Mouse (Mus musculus): Measurements from ENCODE around the gene Dock6. TPM values are rescaled to one million over a fixed set of nuclear protein-coding genes. Genes with fewer than 3 reads are reported as not detected.
"Not testable (repeated sequence)": the region's sequence is repeated elsewhere in the genome, so short reads cannot be mapped to it uniquely, and the experiment has no call there.

Dock6 gene
- polyA plus RNA-seq, 2 experiments from 2014 or later, result 0.61 to 1.4 TPM

GRCm38 (mm10) chr9:21806976-21807375 is 45.5 kb downstream of the Dock6 start:
- ATAC-seq, result no peak

DNA sequence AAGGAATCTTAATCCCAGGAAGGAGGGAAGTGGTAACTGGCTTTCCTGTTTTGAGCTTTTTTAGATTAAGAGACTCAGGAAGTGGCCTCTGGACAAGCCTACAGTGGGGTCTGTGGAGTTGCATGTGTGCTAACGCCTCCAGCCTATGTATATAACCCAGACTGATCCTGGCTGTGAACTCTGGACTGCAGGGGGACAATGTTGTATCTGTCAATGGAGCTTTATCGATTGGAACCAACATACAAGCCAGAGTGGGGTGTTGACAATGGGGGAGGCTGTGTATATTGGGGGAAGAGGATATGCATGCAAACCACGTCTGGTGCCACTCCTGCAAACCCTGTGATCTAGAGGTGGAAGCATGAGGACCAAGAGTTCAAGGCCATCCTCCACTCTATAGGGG is 46.1 kb downstream of the Dock6 start:
- ATAC-seq, result no peak

- ATAC-seq, result peak; percentile 79
Measured at GRCm38 (mm10) chr9:21803986-21804644, 48.3 kb downstream of the Dock6 start.

DNA sequence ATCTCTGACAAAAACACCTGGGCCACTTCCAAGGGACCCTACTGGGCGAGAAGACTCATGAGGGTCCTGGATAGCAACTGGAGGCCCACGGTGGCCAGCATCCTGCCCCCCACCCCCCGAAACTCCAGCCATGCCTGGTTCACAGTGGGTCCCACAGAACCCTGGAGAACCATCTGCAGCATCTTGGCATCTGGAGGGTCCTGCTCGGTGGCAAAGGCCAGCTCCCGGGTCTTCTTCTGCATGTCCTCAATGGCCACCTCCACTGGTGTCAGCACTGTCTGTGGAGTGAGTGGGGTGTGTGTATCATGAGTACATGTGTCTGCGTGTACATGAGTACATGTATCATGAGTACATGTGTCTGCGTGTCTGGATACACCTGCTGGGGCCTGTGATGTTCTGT is 50.8 kb downstream of the Dock6 start:
- ATAC-seq, result no peak

DNA sequence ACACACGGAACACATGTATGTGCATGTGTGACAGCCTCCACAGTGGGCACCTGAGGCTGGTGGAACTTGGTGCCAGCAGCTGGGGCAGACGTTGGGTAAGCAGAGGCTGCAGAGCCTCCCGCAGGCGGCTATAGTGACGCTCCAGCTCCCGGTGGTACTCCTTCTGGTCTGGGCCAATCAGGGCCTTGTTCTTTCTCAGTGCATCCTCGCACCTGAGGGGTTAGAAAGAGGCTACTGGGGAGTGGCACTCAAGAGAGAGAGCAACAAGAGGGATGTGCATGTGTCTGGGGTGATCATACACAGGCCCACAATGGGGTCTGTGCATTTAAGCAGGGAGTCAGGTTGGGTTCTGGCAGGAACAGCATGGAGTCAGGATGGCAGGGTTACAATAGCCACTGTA is 51.3 kb downstream of the Dock6 start:
- ATAC-seq, result no peak

GRCm38 (mm10) chr9:21799010-21799350 is 53.5 kb downstream of the Dock6 start:
- ATAC-seq, result no peak

GRCm38 (mm10) chr9:21798345-21799009 is 54.0 kb downstream of the Dock6 start, which contains the start of gene Kank2:
Gene Kank2, minus strand, starts transcription at chr9:21798744.
- peak; percentile 82 for ATAC-seq

- no peak for ATAC-seq
Measured at GRCm38 (mm10) chr9:21797921-21798344, 54.5 kb downstream of the Dock6 start.

DNA sequence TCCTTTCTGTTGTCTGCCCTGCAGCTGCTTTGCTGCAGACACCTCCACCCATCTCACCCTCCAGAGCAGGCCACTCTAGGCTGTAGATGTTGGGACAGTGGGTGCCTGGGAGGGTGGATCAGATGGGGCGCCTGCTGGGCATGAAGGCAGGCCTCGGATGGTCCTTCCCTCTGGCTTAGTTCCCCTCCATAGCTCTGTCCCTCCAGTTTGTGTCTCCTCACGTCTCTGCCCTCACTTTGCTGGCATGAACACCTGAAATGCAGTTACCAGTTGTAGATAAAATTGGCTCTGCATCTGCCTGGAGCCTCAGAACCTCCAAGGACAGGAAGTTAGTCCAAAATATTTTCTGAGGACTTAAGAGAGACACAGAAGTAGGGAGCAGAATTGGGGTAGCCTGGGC is 55.5 kb downstream of the Dock6 start:
- no peak for ATAC-seq

DNA sequence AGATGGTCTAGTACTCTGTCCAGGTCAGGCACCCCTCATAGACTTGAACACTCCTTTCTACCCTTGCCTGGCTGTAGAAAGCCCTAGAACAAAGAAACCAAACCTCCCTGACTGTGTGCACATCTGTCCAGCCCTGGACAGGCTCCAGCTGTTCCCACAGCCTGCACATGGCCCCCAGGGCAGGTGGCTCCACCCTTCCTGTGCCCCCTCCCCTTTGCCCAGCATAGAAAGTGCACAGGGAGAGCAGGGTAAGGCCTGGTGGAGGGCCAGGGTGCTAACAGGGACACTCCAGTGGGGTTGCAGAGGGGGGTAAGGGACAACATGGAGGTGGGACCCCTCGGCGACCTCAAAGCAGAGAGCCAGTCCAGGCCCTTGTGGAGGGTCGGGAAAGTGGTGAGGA is 56.2 kb downstream of the Dock6 start:
- ATAC-seq, result no peak

- no peak for ATAC-seq
Measured at GRCm38 (mm10) chr9:21795579-21795978, 56.9 kb downstream of the Dock6 start.

GRCm38 (mm10) chr9:21794925-21795324 is 57.5 kb downstream of the Dock6 start:
- ATAC-seq, result no peak

DNA sequence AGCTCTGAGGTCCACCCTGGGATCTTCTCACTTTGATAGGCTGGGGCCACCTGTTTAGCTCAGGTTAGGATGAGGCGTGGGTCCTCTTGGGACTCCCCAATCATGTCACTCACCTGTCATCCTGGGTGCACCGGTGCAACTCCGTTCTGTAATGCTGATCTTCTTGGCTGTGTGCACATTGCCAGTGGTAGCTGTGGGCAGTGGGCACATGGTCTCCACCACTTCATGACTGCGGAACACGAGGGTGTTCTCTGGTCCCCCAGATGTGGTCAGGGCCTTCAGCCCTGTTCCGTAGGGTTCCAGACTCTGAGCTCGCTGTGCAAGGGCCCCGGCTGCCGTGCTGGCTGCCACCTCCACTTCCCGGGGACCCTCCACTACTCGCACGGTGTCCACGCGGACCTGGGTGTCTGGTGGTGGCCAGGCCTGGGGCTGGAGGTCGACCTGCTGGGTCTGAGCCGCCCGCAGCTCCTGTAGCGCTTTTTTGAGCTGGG is 58.0 kb downstream of the Dock6 start:
- ATAC-seq, result no peak

GRCm38 (mm10) chr9:21793507-21793906 is 58.9 kb downstream of the Dock6 start:
- not testable (repeated sequence) for ATAC-seq

DNA sequence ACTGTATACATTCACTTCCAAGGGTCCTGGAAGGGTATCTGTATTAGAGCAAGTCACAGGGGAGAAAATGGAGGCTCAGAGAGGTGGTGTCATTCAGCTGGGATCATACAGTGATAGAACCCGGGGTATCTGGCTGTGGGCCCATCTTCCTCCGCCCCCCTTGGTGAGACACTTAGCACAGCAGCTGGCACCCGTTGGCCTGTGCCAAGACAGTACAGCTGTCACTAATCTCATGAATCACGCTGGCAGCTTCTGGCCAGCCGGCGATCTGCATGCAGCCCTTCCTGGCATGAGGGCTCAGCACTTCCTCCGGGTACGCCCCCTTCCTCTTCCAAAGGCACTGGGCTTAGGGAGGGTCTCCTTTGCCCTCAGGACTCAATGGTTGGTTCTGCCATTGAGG is 59.8 kb downstream of the Dock6 start:
- no peak for ATAC-seq

DNA sequence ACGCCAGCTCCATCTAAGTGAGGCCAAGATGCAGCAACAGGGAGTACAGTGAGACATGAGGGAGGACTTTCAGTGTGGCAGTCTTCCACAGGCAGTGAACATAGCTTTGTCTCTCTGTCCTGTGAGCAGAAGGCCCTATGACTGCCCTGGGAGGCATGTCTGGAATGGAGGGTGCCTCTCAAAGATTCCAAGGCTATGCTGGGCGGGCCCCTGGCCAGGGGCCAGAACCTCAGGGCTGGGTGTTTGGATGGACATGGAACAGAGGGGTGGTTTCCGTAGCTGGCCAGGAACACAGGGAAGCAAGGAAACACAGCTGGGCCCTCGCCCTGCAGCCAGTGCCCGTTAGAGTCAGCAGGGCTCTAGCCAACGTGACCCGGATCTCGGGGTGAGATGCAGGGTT is 60.6 kb downstream of the Dock6 start:
- no peak for ATAC-seq

DNA sequence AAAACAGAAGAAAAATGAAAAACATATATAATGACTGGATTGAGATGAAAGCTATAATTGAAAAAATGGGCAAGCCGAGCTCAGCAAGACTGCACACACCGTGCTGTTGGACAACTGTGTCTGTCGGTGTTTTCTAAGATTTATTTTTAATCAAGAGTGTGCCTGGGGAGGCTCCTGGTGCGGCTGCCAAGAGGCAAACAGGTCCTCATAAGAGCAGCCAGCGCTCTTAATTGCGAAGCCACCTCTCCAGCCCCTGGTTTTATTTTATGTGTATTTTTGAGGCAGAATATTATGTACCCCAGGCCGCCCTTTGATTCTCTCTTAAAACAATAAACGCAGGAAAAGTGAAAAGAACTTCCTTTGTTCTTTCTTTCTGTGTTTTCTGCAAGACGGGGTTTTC is 64.2 kb downstream of the Dock6 start:
- ATAC-seq, result no peak

DNA sequence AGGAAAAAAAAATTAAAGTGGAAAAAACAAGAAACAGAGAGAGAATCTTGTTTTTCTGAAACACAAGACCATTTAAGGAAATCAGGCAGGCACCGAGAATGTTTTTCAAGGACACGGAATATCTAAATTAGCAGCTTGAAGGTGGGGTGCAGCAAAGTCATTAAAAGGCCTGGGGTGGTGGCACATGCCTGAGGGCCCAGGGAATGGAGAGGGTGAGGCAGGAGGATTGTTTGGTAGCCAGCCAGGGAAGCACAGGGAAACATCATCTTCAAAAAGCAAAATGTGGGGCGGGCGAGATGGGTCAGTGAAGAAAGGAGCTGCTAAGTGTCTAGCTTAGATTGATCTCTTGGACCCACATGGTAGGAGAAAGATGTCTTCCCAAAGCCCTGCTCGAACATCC is 64.8 kb downstream of the Dock6 start:
- ATAC-seq, result no peak

- peak; percentile 66 for ATAC-seq
Measured at GRCm38 (mm10) chr9:21786906-21787305, 65.5 kb downstream of the Dock6 start.

- not testable (repeated sequence) for ATAC-seq
Measured at GRCm38 (mm10) chr9:21786309-21786708, 66.1 kb downstream of the Dock6 start.

DNA sequence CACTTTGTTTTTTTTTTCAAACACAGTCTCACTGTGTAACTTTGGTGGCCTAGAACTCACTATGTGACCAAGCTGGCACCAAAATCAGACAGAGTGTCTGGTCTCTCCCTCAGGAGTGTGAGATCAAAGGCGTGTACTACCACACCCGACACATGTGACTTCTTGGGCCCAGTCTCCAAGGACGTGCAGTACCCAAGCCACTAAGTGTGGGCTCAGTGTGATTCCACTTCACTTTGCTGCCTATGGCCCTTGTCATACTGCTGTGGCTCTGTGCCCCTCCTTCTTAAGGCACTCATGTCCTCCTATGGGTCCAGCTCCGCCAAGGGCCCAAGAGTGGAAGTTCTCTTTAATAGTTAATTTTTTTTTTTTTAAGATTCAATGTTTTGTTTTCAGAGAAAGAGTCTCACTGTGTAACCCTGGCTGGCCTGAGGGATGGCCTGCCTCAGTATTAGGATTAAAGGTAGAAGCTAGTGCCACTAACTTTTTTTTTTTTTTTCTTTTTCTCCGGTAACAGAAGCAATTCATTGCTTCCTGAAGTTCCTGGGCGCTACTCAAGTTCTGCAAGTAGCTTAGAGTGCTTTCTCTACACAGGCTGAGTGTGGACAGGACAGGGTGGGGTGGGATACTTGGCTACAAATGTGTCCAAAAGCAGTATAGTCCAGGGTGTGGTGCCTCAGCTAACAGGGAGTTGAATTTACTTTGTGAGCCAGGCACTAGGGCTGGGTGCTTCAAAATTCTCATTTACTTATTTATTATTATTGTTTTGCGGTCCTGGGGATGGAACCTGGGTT is 67.7 kb downstream of the Dock6 start:
- ATAC-seq, result no peak

GRCm38 (mm10) chr9:21781657-21782468 is 70.6 kb downstream of the Dock6 start:
- ATAC-seq, result no peak

DNA sequence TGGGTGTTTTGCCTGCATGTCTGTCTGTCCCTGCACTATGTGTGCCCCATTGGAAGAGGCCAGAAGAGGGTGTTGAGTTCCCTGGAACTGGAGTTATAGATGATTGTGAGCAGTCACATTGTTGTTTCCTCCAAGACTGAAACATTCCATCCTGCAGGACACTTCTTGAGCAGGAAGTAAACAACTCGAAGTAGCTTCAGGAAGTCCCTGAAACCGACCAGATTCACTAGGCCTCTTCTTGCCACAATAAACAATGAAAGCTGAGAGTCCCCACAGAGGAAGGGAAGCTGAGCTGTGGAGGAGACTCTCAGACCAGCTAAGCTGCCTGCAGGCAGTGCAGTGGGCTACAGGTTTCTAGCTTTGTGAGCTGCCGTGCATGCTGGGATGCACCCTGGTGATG is 74.7 kb downstream of the Dock6 start:
- no peak for ATAC-seq

Data from CD4-positive, CD25-positive, alpha-beta regulatory T cell, adult 4 months (primary cell).